Mouse (Mus musculus) megakaryocyte progenitor cell, adult 5-6 weeks (primary cell): ENCODE measurements around the gene Gm10282. TPM values are rescaled to one million over a fixed set of nuclear protein-coding genes. Genes with fewer than 3 reads are reported as not detected.
A peak's percentile ranks its signal among the peaks of the same experiment; 100 is the strongest.

Source experiments
- ATAC-seq: replicated peaks from 2 replicates; pipeline ENCODE4 v1.8.0; 2016; ENCODE audit warnings: mild to moderate bottlenecking, moderate TSS enrichment, inconsistent platforms; ENCODE audit not compliant: poor library complexity
- total RNA-seq, 2 experiments: library from RNA; stranded (forward) in 1 of 2; stranded (reverse) in 1 of 2; fragments of 157-497, 149-512 nt in 1 of 2; fragments of 200-1000 nt in 1 of 2; gene quantifications; 2 replicates each; pipeline versions ENCODE4 v1.2.3 to v1.2.4; 2015 to 2017

The Gm10282 gene
- total RNA-seq (2015) (58.7 and 76.6 TPM in 2 replicates), total RNA-seq (2017) (68.3 and 86.8 TPM in 2 replicates)

- no peak for ATAC-seq
Observed at GRCm38 (mm10) chr8:72305210-72305905, at the start of gene Gm10282. Gene Gm10282 (minus strand): TSS chr8:72305260.

- ATAC-seq, result peak; percentile 73
Observed at GRCm38 (mm10) chr8:72354272-72354671, 49.2 kb upstream of the Gm10282 start.

GRCm38 (mm10) chr8:72353700-72354045, 48.6 kb upstream of the Gm10282 start:
- no peak for ATAC-seq

- no peak for ATAC-seq
Observed at GRCm38 (mm10) chr8:72352951-72353699, 48.1 kb upstream of the Gm10282 start.

GRCm38 (mm10) chr8:72351405-72352005, 46.4 kb upstream of the Gm10282 start:
- ATAC-seq, result no peak

- peak; percentile 61 for ATAC-seq
Observed at GRCm38 (mm10) chr8:72350727-72351126, 45.7 kb upstream of the Gm10282 start.

- peak; percentile 18 for ATAC-seq
Observed at GRCm38 (mm10) chr8:72349838-72350237, 44.8 kb upstream of the Gm10282 start.

- no peak for ATAC-seq
Observed at GRCm38 (mm10) chr8:72348956-72349355, 43.9 kb upstream of the Gm10282 start.

- peak; percentile 24; the same call in 1 of the 2 replicates for ATAC-seq
Observed at GRCm38 (mm10) chr8:72348114-72348513, 43.1 kb upstream of the Gm10282 start.

- ATAC-seq, result peak; percentile 33
Observed at GRCm38 (mm10) chr8:72347553-72347952, 42.5 kb upstream of the Gm10282 start.

GRCm38 (mm10) chr8:72343725-72344124, 38.7 kb upstream of the Gm10282 start:
- no peak for ATAC-seq

- ATAC-seq, result no peak
Observed at GRCm38 (mm10) chr8:72342556-72343300, 37.7 kb upstream of the Gm10282 start.

- ATAC-seq, result no peak
Observed at GRCm38 (mm10) chr8:72337034-72337433, 32.0 kb upstream of the Gm10282 start.

- ATAC-seq, result no peak
Observed at GRCm38 (mm10) chr8:72336273-72336672, 31.2 kb upstream of the Gm10282 start.

GRCm38 (mm10) chr8:72334144-72334641, 29.1 kb upstream of the Gm10282 start:
- no peak for ATAC-seq

GRCm38 (mm10) chr8:72333429-72334143, 28.5 kb upstream of the Gm10282 start:
- ATAC-seq, result no peak; the same call in 1 of the 2 replicates

- ATAC-seq, result no peak
Observed at GRCm38 (mm10) chr8:72331631-72332030, 26.6 kb upstream of the Gm10282 start.

GRCm38 (mm10) chr8:72330806-72331516, 25.9 kb upstream of the Gm10282 start:
- ATAC-seq, result peak; percentile 46; the same call in 1 of the 2 replicates

- no peak for ATAC-seq
Observed at GRCm38 (mm10) chr8:72329116-72329515, 24.1 kb upstream of the Gm10282 start.

GRCm38 (mm10) chr8:72324708-72325107, 19.6 kb upstream of the Gm10282 start:
- ATAC-seq, result no peak
